Mouse (Mus musculus) lung, postnatal 0 days (tissue): ENCODE measurements around the gene Ubtf. TPM values are rescaled to one million over a fixed set of nuclear protein-coding genes. Genes with fewer than 3 reads are reported as not detected.
A peak's percentile ranks its signal among the peaks of the same experiment; 100 is the strongest.

ENCODE experiments used
- ATAC-seq: fragments of 200-750 bp; cut with Nextera tagmentation; 2 replicates; pipeline ENCODE4 v1.8.0; 2017; ENCODE audit warnings: moderate library complexity
- DNase-seq: peaks from one replicate; pipeline ENCODE4 v3.0.0-alpha.2; 2016; ENCODE audit warnings: low spot score
- H3K27ac ChIP-seq: fragments of 300-500 bp; sonication (generic); 2 replicates; pipeline ENCODE4 v1.5.1; 2014; ENCODE audit warnings: antibody characterized with exemption, mild to moderate bottlenecking, low read length, mixed read lengths
- H3K27me3 ChIP-seq: fragments of 300-500 bp; sonication (generic); replicated peaks from 2 replicates; pipeline ENCODE4 v1.6.1; 2014; ENCODE audit warnings: low read length, mixed read lengths; ENCODE audit not compliant: insufficient read depth
- H3K36me3 ChIP-seq: fragments of 300-500 bp; sonication (generic); 2 replicates; pipeline ENCODE4 v1.6.1; 2014; ENCODE audit warnings: low read length, mixed read lengths; ENCODE audit not compliant: insufficient read depth
- H3K4me1 ChIP-seq: fragments of 300-500 bp; sonication (generic); 2 replicates; pipeline ENCODE4 v1.6.1; 2014; ENCODE audit warnings: antibody characterized with exemption, low read depth, low read length, mixed read lengths; ENCODE audit not compliant: insufficient read depth
- H3K4me2 ChIP-seq: fragments of 300-500 bp; sonication (generic); replicated peaks from 2 replicates; pipeline ENCODE4 v1.6.1; 2014; ENCODE audit warnings: low read depth, mild to moderate bottlenecking, low read length, moderate library complexity, mixed read lengths
- H3K4me3 ChIP-seq: fragments of 300-500 bp; sonication (generic); 2 replicates; pipeline ENCODE4 v1.5.1; 2014; ENCODE audit warnings: low read depth, low read length
- H3K9ac ChIP-seq: fragments of 300-500 bp; sonication (generic); replicated peaks from 2 replicates; pipeline ENCODE4 v1.6.1; 2014; ENCODE audit warnings: low read depth, mild to moderate bottlenecking
- H3K9me3 ChIP-seq: fragments of 300-500 bp; sonication (generic); 2 replicates; pipeline ENCODE4 v1.6.1; 2016; ENCODE audit warnings: low read length, mixed read lengths
- CTCF ChIP-seq: IDR thresholded peaks from 2 replicates; pipeline ENCODE4 v1.5.1; 2016; ENCODE audit warnings: antibody characterized with exemption, mild to moderate bottlenecking
- EP300 ChIP-seq: IDR thresholded peaks from 2 replicates; pipeline ENCODE4 v1.6.1; 2016; ENCODE audit warnings: antibody characterized with exemption, mild to moderate bottlenecking, control low read depth
- WGBS: fragments of 180-500 bp; shearing (Covaris S2); extraction: QIAGEN DNeasy Blood & Tissue Kit; methylation state at CpG from one replicate; pipeline ENCODE4 v1.1.7; 2014; 5-methylcytosine and 5-hydroxymethylcytosine counted together
- polyA plus RNA-seq: library from polyadenylated mRNA; unstranded; fragments of >200 nt; fragmentation: Nextera tagmentation; extraction: Ambion mirVana; gene quantifications from 2 replicates; pipeline ENCODE4 v1.2.1, GENCODE M21; 2015

Gene Ubtf
- polyA plus RNA-seq, 1 experiment from 2014 or later: 53.7 TPM

DNA sequence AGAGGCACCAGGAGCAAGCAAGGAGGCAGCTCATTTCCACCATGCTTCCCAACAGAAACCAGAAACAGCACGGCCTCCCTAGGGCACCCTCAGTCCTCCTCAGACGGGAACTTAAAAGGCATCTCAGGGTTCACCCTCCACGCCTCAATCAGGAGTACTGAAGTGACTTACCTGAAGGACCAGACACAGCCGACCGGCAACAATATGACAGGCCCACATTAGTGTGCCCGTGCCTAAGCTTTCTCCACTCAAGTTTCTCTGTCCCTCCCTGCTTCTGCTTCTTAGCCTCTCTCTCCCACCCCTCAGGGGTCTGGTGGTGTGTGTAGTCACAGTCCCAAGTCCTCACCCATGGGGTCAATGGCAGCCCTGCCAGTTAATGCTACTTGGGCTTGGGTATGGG, 7.0 kb downstream of the Ubtf start:
- Histone ChIP-seq H3K9me3 (no peaks in the 10 kb centered on the region), H3K27ac (no peak overlapping the region), H3K4me1 (peaks cover 11% of the 10 kb centered on the region), H3K4me3 (no peak overlapping the region), H3K9ac (no peak overlapping the region), H3K4me2 (no peak overlapping the region), H3K36me3 (peaks cover 22% of the 10 kb centered on the region; the same call in 1 of the 2 replicates), H3K27me3 (no peaks in the 10 kb centered on the region)
- DNase-seq (no peak), ATAC-seq (no peak)
- WGBS: 80% methylated on average over 6 of the region's 6 CpGs
- TF ChIP-seq EP300: no peak
- no peak for TF ChIP-seq CTCF

DNA sequence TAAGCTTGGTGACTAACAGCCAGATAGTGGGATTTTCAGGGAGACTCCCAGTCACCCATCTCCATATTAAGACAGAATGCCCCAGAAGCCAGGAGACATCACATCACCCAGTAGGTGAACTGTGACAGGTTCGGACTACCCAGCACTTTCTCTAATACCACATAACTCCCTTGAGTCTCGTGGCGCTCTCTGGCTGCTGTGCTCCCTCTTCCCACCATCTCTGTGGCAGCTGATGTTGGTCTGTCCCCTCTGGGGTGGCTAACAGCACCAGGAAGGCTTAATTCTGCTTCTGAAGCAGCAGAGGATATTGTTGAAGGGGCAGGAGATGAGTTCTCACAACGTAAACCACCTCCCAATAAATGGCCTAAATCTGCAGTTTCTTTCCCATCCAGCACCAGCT, 7.6 kb downstream of the Ubtf start:
- TF ChIP-seq CTCF (no peak), EP300 (no peak)
- Histone ChIP-seq H3K36me3 (peaks cover 26% of the 10 kb centered on the region; the same call in 1 of the 2 replicates), H3K4me3 (no peak overlapping the region), H3K4me2 (no peak overlapping the region), H3K27ac (no peak overlapping the region), H3K9me3 (no peaks in the 10 kb centered on the region), H3K27me3 (no peaks in the 10 kb centered on the region), H3K9ac (no peak overlapping the region), H3K4me1 (peaks cover 11% of the 10 kb centered on the region)
- ATAC-seq (no peak), DNase-seq (no peak)
- WGBS: 90% methylated on average over 4 of the region's 4 CpGs

DNA sequence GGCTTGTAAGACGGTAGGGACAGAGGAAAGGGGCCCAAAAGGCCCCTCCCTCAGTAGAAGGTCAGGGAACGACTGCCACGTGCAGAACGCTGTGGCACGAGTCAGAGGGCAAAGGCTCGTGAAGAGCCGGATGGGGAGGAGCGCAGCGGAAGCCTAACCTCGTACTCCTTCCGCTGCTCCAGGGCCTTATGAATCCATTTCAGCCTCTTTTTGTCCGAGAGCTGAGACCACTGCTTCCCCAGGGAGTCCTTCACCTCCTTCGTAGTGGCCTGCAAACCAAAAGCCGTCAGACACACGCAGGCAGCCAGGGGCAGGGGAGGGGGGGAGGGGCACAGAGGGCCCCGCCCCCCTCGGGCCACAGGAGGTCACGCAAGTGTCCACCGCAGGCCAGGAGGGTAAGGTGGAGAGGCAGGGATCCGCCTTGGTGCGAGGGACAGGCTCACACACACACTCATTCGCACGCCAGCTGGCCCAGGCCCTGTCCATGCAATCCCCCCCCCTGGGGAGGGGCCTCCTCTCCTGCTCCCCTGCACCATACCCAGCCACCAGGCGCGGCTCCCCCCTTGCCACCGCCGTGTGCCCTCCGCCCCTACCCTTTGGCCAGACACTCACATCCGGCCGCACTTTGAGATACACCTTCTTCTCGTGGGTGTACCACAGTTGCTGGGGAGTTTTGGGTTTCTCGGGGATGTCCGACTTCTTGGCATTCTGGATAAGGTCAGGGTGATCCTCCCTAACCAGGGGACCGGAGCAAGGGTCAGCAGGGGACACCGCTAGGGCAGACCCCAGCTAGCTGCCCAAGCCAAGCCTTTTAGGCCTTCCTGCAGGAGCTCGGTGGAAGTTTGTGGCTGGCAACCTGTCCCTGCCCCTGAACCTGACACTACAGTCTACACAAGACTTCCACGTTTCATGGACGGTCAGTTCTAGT, 8.5 kb downstream of the Ubtf start:
- 48% methylated on average over 36 of the region's 38 CpGs for WGBS

DNA sequence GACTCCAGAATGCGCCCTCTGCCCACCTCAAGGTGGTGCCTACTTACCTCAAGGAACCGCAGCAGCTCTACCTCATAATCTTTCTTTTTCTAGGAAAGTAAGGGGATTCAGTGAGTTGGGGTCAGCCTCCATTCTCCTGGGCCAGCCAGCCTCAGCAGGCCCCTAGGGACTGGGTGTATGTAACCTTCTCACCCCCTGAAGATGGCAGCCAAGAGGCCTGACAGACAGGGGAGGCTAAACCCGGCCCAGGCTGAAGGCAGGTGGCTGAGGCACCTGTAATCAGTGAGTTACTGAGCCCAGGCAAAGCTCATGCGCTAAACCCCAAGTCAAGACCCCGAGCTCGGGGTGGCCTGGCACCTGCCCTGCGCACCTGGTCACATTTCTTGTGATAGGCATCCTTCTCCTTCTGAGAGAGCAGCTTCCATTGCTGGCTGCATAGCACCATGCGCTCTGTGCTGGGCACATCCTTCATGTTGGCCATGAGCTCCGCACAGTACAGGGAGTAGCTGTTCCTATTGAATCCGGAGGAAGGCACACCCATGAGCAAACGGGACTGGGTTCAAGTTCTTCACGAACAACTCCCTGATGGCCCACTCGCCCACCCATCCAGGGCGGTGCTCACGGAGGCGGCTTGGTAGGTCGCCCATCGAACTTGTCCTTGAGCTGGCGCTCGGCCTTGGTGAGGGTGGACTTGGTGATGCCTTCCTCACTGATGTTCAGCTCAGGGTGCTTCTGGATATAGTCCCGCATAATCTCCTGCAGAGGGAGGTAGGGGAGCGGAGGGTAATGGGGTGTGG, 9.5 kb downstream of the Ubtf start:
- no peaks in the 10 kb centered on the region for H3K9me3 ChIP-seq
- no peaks in the 10 kb centered on the region for H3K27me3 ChIP-seq
- peaks cover 37% of the 10 kb centered on the region; the same call in 1 of the 2 replicates for H3K36me3 ChIP-seq
- 84% methylated on average over 22 of the region's 22 CpGs for WGBS
- no peak overlapping the region for H3K4me3 ChIP-seq
- ATAC-seq: no peak
- TF ChIP-seq CTCF (0 out of 2 replicates have a peak, but pooled peaks have one; percentile 12), EP300 (no peak)
- H3K9ac ChIP-seq: no peak overlapping the region
- no peak for DNase-seq
- 0 out of 2 replicates have a peak overlapping the region, but pooled peaks have one; percentile 43 for H3K27ac ChIP-seq
- H3K4me2 ChIP-seq: peak overlapping the region; percentile 58; the same call in 1 of the 2 replicates
- peaks cover 11% of the 10 kb centered on the region for H3K4me1 ChIP-seq

More for the DNA sequence above, 8.5 kb downstream of the Ubtf start:
- H3K9ac ChIP-seq: no peak overlapping the region
- H3K36me3 ChIP-seq: peaks cover 35% of the 10 kb centered on the region; the same call in 1 of the 2 replicates
- no peak overlapping the region for H3K4me3 ChIP-seq
- H3K27ac ChIP-seq: no peak overlapping the region
- no peak for DNase-seq
- H3K4me1 ChIP-seq: peaks cover 11% of the 10 kb centered on the region
- H3K27me3 ChIP-seq: no peaks in the 10 kb centered on the region
- no peak for ATAC-seq
- TF ChIP-seq EP300 (no peak), CTCF (no peak)
- no peaks in the 10 kb centered on the region for H3K9me3 ChIP-seq
- H3K4me2 ChIP-seq: 0 out of 2 replicates have a peak overlapping the region, but pooled peaks have one; percentile 11

DNA sequence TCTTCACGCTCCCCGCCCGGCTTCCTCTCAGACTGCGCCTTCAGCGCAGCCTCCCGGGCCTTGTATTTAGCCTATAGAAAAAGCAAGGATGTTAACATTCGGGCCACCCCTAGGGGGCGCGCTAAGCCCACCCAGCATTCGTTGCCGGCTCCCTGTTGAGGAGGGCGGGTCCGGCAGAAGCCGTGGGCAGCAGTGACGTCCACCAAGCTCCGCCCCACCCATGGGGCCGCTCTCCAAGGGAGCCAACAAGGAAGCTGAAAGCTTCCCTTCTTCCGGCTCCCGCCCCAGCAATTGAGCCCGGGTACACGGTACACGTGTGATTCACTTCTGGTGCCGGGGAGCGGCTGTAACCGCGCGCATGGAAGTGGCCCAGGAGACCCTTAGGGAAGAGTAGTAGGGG, 10.6 kb downstream of the Ubtf start:
- peaks cover 32% of the 10 kb centered on the region; the same call in 1 of the 2 replicates for H3K36me3 ChIP-seq
- WGBS: under 1% methylated on average over 27 of the region's 27 CpGs
- TF ChIP-seq EP300 (0 out of 2 replicates have a peak, but pooled peaks have one; percentile 42), CTCF (peak; percentile 98)
- DNase-seq (peak; percentile 98), ATAC-seq (peak; percentile 98)
- peak overlapping the region; percentile 43; the same call in 1 of the 2 replicates for H3K27ac ChIP-seq
- no peaks in the 10 kb centered on the region for H3K9me3 ChIP-seq
- H3K27me3 ChIP-seq: no peaks in the 10 kb centered on the region
- H3K4me3 ChIP-seq: peak overlapping the region; percentile 25
- H3K4me1 ChIP-seq: peaks cover 11% of the 10 kb centered on the region
- H3K9ac ChIP-seq: no peak overlapping the region
- peak overlapping the region; percentile 58 for H3K4me2 ChIP-seq

DNA sequence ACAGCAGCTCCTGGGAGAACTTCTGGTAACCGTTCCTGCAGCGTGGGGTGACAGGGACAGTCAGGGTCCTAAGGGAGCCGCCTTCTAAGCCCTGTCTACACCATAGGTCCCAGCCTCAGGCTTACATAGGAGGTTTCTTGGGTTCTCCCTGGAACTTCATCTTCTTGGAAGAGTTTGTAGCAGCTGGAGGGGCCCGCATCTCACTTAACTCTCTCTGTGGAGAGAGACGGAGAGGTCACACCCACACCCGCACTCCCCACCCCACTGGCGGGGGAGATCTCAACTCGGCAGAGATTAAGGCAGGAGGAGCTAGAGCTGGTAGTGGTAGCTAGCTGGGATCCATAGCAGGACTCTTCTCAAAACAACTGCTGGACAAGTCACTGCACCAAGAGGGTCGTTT, 11.4 kb downstream of the Ubtf start:
- no peak overlapping the region for H3K4me3 ChIP-seq
- DNase-seq (no peak), ATAC-seq (no peak)
- H3K9me3 ChIP-seq: no peaks in the 10 kb centered on the region
- H3K27me3 ChIP-seq: no peaks in the 10 kb centered on the region
- TF ChIP-seq EP300 (no peak), CTCF (no peak)
- H3K36me3 ChIP-seq: peaks cover 23% of the 10 kb centered on the region; the same call in 1 of the 2 replicates
- H3K27ac ChIP-seq: no peak overlapping the region
- 80% methylated on average over 9 of the region's 9 CpGs for WGBS
- no peak overlapping the region for H3K4me2 ChIP-seq
- H3K9ac ChIP-seq: no peak overlapping the region
- peaks cover 11% of the 10 kb centered on the region for H3K4me1 ChIP-seq
